Mouse (Mus musculus) liver, embryonic 14.5 days (tissue): Measurements from ENCODE around the gene St3gal4.

Experiments used
- CTCF ChIP-seq: IDR thresholded peaks from 2 replicates; pipeline ENCODE4 v1.5.1; 2016; ENCODE audit warnings: antibody characterized with exemption, low read depth, control low read depth
- EP300 ChIP-seq: IDR thresholded peaks from 2 replicates; pipeline ENCODE4 v1.6.1; 2016; ENCODE audit warnings: antibody characterized with exemption, low read depth

DNA sequence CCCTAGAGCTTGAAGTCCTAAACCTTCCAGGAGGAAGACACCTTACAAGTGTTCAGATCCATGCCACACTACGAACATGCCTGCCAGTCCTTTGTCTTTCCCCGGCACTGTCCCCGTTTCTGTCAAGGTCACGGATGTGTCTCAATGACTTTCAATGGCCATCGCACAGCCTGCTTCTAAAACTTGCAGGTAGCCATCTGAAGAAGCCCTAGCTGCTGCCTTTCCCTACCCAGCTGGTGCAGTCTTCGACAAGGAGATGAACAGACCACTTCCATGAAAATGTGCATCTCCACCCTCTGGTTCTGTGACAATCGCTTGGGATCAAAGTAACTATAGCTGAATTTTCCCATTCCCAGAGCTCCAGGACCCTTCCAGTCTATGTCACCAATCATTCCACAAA lies 7.6 kb downstream of the St3gal4 start:
- TF ChIP-seq EP300 = no peak
- TF ChIP-seq CTCF = no peak
